Mouse (Mus musculus): ENCODE results near the gene Rsf1.

Rsf1 gene

DNA sequence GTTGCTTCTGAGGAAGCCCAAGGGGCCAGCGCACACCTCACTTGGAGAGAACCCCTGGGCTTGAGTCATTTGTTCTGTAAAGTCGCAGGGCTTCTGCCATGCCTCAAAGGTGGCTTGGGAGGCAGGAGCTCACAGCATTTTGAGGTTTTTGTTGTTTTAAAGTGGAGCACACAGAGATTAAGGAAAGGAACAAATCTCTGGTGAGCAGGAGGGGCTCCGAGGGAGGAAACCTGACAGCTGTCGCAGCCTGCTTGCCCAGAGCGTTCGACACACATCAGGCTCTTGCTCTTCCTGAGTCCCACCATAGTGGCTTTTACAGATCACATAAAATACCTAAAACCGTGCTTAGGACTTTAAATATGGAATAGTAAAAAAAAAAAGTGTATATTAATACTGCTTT is 147.1 kb downstream of the Rsf1 start:
- DNase-seq = no peak

- peak in 1 of 2 experiments; percentile 21 for DNase-seq
Observed at GRCm38 (mm10) chr7:97728666-97729614, 149.3 kb downstream of the Rsf1 start.

DNA sequence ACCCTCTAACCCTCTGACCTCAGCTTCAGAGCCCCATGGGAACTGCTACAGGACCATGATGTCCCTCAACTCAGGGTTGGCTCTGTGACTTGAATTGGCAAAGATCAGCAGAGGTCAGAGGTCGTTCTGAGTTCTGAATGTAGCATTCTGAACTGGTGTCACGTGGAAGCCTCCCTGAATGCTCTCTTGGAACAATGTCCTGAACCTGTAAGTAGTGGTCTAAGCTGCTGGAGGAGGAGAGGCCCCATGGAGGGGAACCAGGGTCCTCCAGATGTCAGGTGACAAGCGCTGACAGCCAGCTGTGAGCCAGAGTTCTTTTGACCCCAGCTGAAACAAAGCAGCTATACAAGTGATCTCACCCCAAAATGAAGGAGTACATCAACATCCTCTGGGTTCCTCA is 150.7 kb downstream of the Rsf1 start:
- no peak for DNase-seq

- DNase-seq = no peak
Observed at GRCm38 (mm10) chr7:97733606-97734005, 153.9 kb downstream of the Rsf1 start.

GRCm38 (mm10) chr7:97735021-97735420 is 155.3 kb downstream of the Rsf1 start:
- DNase-seq = no peak

- DNase-seq = no peak
Observed at GRCm38 (mm10) chr7:97735886-97736420, 156.3 kb downstream of the Rsf1 start.

GRCm38 (mm10) chr7:97737256-97737637 is 157.6 kb downstream of the Rsf1 start:
- peak in 1 of 2 experiments; percentile 49 for DNase-seq

- peak; percentile 85 to 87 for DNase-seq
Observed at GRCm38 (mm10) chr7:97737638-97738456, 158.2 kb downstream of the Rsf1 start, which contains the start of gene Aqp11. TSS of gene Aqp11 (minus strand) at chr7:97738289.

GRCm38 (mm10) chr7:97740948-97741347 is 161.3 kb downstream of the Rsf1 start:
- no peak for DNase-seq

- no peak for DNase-seq
Observed at GRCm38 (mm10) chr7:97741756-97742291, 162.1 kb downstream of the Rsf1 start.

All from cerebellum, postnatal 25 days (tissue).